Mouse (Mus musculus) B cell, adult 2 months (primary cell): ENCODE measurements around the gene Olfr106-ps.

Source experiments
- DNase-seq, 2 experiments: peaks; one replicate each; pipeline ENCODE4 v3.0.0; 2022

The Olfr106-ps gene

GRCm38 (mm10) chr17:37390093-37390492 is at the start of gene Olfr106-ps:
TSS of gene Olfr106-ps (plus strand) at chr17:37390393.
- DNase-seq, result no peak

- DNase-seq, result no peak
These were observed 30.9 kb upstream of the Olfr106-ps start, which contains the start of gene Olfr104-ps for GRCm38 (mm10) chr17:37359282-37359681. TSS of gene Olfr104-ps (plus strand) at chr17:37359582.

DNA sequence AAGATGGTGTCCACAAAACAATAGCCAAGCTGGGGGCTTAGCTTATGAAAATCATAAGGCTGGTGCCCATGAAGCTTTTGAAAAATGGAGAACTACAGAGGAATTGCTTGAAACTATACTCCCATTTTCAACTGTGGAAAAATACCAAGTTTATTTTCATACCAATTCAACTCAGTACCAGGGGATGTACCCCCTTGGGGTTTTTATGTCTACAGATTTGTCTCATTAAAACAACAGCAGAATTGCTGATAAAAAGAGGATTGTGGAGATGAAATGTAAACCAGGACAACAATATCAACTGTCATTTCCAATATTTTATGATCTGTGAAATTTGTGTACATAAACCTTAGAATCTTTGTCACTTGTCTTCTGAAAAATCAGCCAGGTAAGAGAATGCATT is 11.5 kb upstream of the Olfr106-ps start, which contains the start of gene Olfr105-ps:
Gene Olfr105-ps (plus strand): TSS at position 301 of the 400 bp plus-strand sequence.
- DNase-seq, result no peak

- DNase-seq, result no peak
These were observed 8.7 kb downstream of the Olfr106-ps start, which contains the start of gene Olfr107 for GRCm38 (mm10) chr17:37398926-37399325. TSS of gene Olfr107 (plus strand) at chr17:37399226.

DNA sequence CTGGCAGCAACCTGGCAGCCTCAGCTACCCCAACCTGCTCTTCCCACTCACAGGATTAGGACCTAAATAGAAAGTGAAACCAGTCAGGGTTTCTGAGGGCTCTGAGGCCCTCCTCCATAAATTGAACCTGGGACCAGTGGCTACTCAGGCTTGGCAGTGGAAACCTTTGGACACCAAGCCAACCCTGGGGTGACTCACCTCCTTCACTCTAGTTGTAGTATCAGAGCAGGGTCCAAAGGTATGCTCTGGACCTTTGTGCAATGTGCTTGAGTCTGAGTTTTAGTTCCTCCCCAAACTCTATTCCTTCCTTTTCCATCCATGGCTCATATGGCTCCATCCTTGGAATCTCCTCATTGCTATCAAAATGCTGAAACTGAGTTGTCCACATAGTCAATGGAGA is 23.2 kb downstream of the Olfr106-ps start:
- no peak for DNase-seq

- no peak for DNase-seq
These were observed 55.0 kb downstream of the Olfr106-ps start, which contains the start of gene Olfr108 for GRCm38 (mm10) chr17:37445180-37445579. TSS of gene Olfr108 (plus strand) at chr17:37445480.
